Mouse (Mus musculus) urinary bladder, adult 18-20 months (tissue): ENCODE measurements at regions not wholly inside any gene's neighbourhood (a gene's known extent, or its start where the extent isn't known, plus 50 kb on each side); places are given as distances from the start of the nearest gene placed in this dataset.

Source experiments
- DNase-seq, 2 experiments: peaks; one replicate each; pipeline ENCODE4 v3.0.0; 2022; ENCODE audit warnings: low spot score in 2 of 2, mixed read lengths in 2 of 2

- no peak for DNase-seq
Observed at GRCm38 (mm10) chr9:69705942-69706341, 54.8 kb downstream of the Foxb1 start.

GRCm38 (mm10) chr9:69705071-69705470 lies 55.7 kb downstream of the Foxb1 start:
- DNase-seq = no peak

GRCm38 (mm10) chr9:69703731-69704130 lies 57.0 kb downstream of the Foxb1 start:
- no peak for DNase-seq

- DNase-seq = no peak
Observed at GRCm38 (mm10) chr9:69702156-69702928, 58.4 kb downstream of the Foxb1 start.

- DNase-seq = no peak
Observed at GRCm38 (mm10) chr9:69700696-69701095, 60.0 kb downstream of the Foxb1 start.

- no peak for DNase-seq
Observed at GRCm38 (mm10) chr9:69691756-69692155, 69.0 kb downstream of the Foxb1 start.

- DNase-seq = no peak
Observed at GRCm38 (mm10) chr9:69687349-69688123, 73.2 kb downstream of the Foxb1 start.

- no peak for DNase-seq
Observed at GRCm38 (mm10) chr9:69686766-69687165, 74.0 kb downstream of the Foxb1 start.

- DNase-seq = no peak
Observed at GRCm38 (mm10) chr9:69685630-69686029, 75.1 kb downstream of the Foxb1 start.

- no peak for DNase-seq
Observed at GRCm38 (mm10) chr9:69681372-69682213, 79.1 kb downstream of the Foxb1 start.

- no peak for DNase-seq
Observed at GRCm38 (mm10) chr9:69678634-69679033, 82.1 kb downstream of the Foxb1 start.

GRCm38 (mm10) chr9:69673463-69674105 lies 87.2 kb downstream of the Foxb1 start:
- DNase-seq = no peak

GRCm38 (mm10) chr9:69672657-69673462 lies 87.9 kb downstream of the Foxb1 start:
- DNase-seq = no peak

GRCm38 (mm10) chr9:69671199-69671598 lies 89.5 kb downstream of the Foxb1 start:
- no peak for DNase-seq

- no peak for DNase-seq
Observed at GRCm38 (mm10) chr9:69670551-69671044, 90.1 kb downstream of the Foxb1 start.

- DNase-seq = no peak
Observed at GRCm38 (mm10) chr9:69669611-69670550, 90.9 kb downstream of the Foxb1 start.

GRCm38 (mm10) chr9:69668475-69669090 lies 92.2 kb downstream of the Foxb1 start:
- no peak for DNase-seq

- DNase-seq = no peak
Observed at GRCm38 (mm10) chr9:69667064-69667533, 93.6 kb downstream of the Foxb1 start.

- no peak for DNase-seq
Observed at GRCm38 (mm10) chr9:69664201-69664600, 96.5 kb downstream of the Foxb1 start.
